Mouse (Mus musculus) testis, adult 2 months (tissue): Measurements from ENCODE around the gene Slc43a2.
"Not testable (repeated sequence)": the region's sequence is repeated elsewhere in the genome, so short reads cannot be mapped to it uniquely, and the experiment has no call there.

Experiments used
- CTCF ChIP-seq: fragments of 200-500 bp; IDR thresholded peaks from 2 replicates; pipeline ENCODE4 v1.5.1; 2012; ENCODE audit warnings: low read depth, mild to moderate bottlenecking, inconsistent platforms, low read length, moderate library complexity; ENCODE audit not compliant: control insufficient read depth, insufficient read depth, insufficient replicate concordance
- POLR2A ChIP-seq: fragments of 200-500 bp; IDR thresholded peaks from 2 replicates; pipeline ENCODE4 v1.6.1; 2012; ENCODE audit warnings: low read depth, mild to moderate bottlenecking, inconsistent platforms, low read length, moderate library complexity; ENCODE audit not compliant: control insufficient read depth

- TF ChIP-seq CTCF, POLR2A: not testable (repeated sequence)
Observed at GRCm38 (mm10) chr11:75599802-75600201, 68.3 kb downstream of the Slc43a2 start.
